Mouse (Mus musculus): ENCODE results near the gene Gfpt2. TPM values are rescaled to one million over a fixed set of nuclear protein-coding genes. Genes with fewer than 3 reads are reported as not detected.
"Not testable (repeated sequence)": the region's sequence is repeated elsewhere in the genome, so short reads cannot be mapped to it uniquely, and the experiment has no call there.

The Gfpt2 gene
- polyA plus RNA-seq, 1 experiment from 2014 or later, result 37.5 TPM

DNA sequence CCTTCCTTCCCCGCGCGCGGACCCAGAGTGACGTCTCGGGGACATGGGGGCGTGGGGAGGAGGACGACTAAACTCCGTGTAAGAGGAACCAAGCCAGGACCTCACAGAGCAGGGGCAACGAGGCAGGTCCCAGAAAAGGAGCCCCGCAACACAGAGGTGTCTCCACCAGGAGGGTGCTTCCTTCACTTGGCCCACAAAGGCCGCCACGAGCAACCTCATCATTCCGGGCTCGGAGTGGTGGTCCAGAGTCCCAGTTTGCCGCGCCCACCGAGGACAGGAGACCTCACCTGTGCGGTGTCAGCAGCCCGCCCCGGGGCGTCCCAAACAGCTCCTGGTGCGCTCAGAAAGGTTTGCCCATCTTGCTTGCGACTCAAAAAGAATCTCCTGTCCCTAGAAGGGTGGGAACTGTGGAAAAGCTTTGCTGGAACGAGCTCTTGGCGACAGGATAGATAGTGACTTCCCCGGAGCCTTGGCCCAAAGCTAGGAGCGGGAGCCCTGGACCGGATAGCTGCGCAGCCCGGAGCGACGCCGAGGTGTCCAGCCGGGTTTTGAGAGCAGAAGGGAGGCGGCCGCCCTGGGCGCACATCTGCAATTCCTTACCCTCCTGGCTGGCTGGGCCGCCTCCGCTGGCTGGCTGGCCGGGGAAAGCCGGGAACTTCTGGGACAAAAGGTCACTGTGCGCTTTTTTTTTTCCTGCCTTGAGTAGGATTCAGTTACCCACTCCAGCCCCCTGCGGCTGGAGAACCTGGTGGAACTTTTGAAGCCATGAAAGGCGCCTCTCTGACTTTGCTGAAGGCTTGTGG, 565 bp downstream of the Gfpt2 start:
- peak overlapping the region; percentile 91 for H3K27ac ChIP-seq

DNA sequence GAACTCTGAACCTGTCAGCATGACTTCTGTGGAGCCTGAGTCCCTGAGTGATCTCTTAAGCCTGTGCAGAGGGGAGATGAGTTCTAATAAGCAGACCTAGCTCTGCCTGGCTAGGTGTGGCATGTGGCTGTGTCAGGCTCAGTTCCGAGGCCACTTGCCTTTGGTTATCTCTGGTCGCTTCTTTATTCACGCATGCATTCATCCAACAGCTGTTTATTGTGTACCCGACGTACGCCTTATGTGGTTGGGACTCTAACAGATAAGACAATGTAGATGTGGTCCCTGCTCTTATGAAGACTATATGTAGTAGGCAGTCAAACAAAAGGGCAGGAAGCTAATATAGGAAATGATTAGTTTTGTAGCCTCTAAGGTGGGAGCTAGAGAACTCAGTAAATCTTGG, 5.0 kb downstream of the Gfpt2 start:
- WGBS, result 94% methylated on average over 6 of the region's 6 CpGs
- no peak overlapping the region for H3K27ac ChIP-seq
- ATAC-seq (ENCODE audit: insufficient number of reproducible peaks, insufficient read depth, low FRiP score, low TSS enrichment, low read depth), result no peak
- H3K27me3 ChIP-seq, result no peaks in the 10 kb centered on the region
- no peak overlapping the region for H3K4me3 ChIP-seq (replicated peaks)
- peaks cover 7% of the 10 kb centered on the region; the same call in 1 of the 2 replicates for H3K36me3 ChIP-seq
- H3K4me1 ChIP-seq (replicated peaks), result peaks cover 35% of the 10 kb centered on the region
- no peaks in the 10 kb centered on the region for H3K9me3 ChIP-seq
- no peak overlapping the region for H3K9ac ChIP-seq (replicated peaks)
- H3K4me2 ChIP-seq, result no peak overlapping the region

More for the DNA sequence above, 565 bp downstream of the Gfpt2 start:
- H3K4me1 ChIP-seq (replicated peaks), result peaks cover 30% of the 10 kb centered on the region
- peak; percentile 34 for ATAC-seq (ENCODE audit: insufficient number of reproducible peaks, insufficient read depth, low FRiP score, low TSS enrichment, low read depth)
- peaks cover 3% of the 10 kb centered on the region; the same call in 1 of the 2 replicates for H3K36me3 ChIP-seq
- under 1% methylated on average over 44 of the region's 45 CpGs for WGBS
- no peaks in the 10 kb centered on the region for H3K9me3 ChIP-seq
- H3K9ac ChIP-seq (replicated peaks), result peak overlapping the region; percentile 80
- no peaks in the 10 kb centered on the region for H3K27me3 ChIP-seq
- H3K4me3 ChIP-seq (replicated peaks), result peak overlapping the region; percentile 74
- H3K4me2 ChIP-seq, result peak overlapping the region; percentile 89

- WGBS, result 84% methylated on average over 4 of the region's 4 CpGs
- Histone ChIP-seq H3K4me2 (no peak overlapping the region), H3K4me3 (replicated peaks) (no peak overlapping the region), H3K9me3 (no peaks in the 10 kb centered on the region), H3K27ac (0 out of 2 replicates have a peak overlapping the region, but pooled peaks have one; percentile 4), H3K36me3 (peaks cover 17% of the 10 kb centered on the region), H3K9ac (replicated peaks) (no peak overlapping the region), H3K27me3 (no peaks in the 10 kb centered on the region), H3K4me1 (replicated peaks) (peaks cover 21% of the 10 kb centered on the region)
- no peak for ATAC-seq (ENCODE audit: insufficient number of reproducible peaks, insufficient read depth, low FRiP score, low TSS enrichment, low read depth)
Observed at GRCm38 (mm10) chr11:49801516-49801915, 7.5 kb downstream of the Gfpt2 start.

- Histone ChIP-seq H3K4me3 (replicated peaks) (no peak overlapping the region), H3K27me3 (no peaks in the 10 kb centered on the region), H3K9ac (replicated peaks) (no peak overlapping the region), H3K36me3 (peaks cover 28% of the 10 kb centered on the region), H3K4me1 (replicated peaks) (peaks cover 15% of the 10 kb centered on the region), H3K4me2 (no peak overlapping the region), H3K9me3 (no peaks in the 10 kb centered on the region), H3K27ac (no peak overlapping the region)
- WGBS, result 95% methylated on average over 4 of the region's 4 CpGs
- no peak for ATAC-seq (ENCODE audit: insufficient number of reproducible peaks, insufficient read depth, low FRiP score, low TSS enrichment, low read depth)
Observed at GRCm38 (mm10) chr11:49803801-49804200, 9.8 kb downstream of the Gfpt2 start.

DNA sequence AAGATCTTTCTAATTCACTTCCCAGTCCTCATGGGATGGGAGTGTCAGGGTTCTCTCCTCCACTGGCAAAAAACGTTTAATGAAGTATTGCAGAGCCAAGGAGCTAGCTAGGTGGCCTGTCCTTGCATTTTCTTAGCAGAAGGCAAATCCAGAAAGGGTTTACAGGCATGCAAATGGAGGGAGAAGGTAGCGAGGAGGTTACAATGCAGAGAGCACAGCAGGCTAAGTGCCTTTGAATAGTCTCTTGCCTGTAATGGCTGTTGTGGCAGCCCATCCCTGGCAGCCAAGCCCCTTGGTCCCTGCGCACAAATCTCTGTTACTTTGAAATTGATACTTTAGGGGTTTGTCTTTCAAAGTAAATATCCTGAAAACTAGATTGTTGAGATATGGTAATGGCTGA, 12.2 kb downstream of the Gfpt2 start:
- H3K36me3 ChIP-seq, result peaks cover 51% of the 10 kb centered on the region
- no peak overlapping the region for H3K4me2 ChIP-seq
- no peaks in the 10 kb centered on the region for H3K9me3 ChIP-seq
- no peak overlapping the region for H3K27ac ChIP-seq
- no peak for ATAC-seq (ENCODE audit: insufficient number of reproducible peaks, insufficient read depth, low FRiP score, low TSS enrichment, low read depth)
- H3K9ac ChIP-seq (replicated peaks), result no peak overlapping the region
- WGBS, result 42% methylated on average over 3 of the region's 3 CpGs
- no peaks in the 10 kb centered on the region for H3K27me3 ChIP-seq
- no peak overlapping the region for H3K4me3 ChIP-seq (replicated peaks)
- 0 out of 2 replicates have a peak, but pooled peaks cover 3% of the 10 kb centered on the region for H3K4me1 ChIP-seq (replicated peaks)

GRCm38 (mm10) chr11:49808946-49809345, 15.0 kb downstream of the Gfpt2 start:
- H3K36me3 ChIP-seq, result peaks cover 75% of the 10 kb centered on the region
- ATAC-seq (ENCODE audit: insufficient number of reproducible peaks, insufficient read depth, low FRiP score, low TSS enrichment, low read depth), result no peak
- H3K27ac ChIP-seq, result no peak overlapping the region
- H3K9ac ChIP-seq (replicated peaks), result no peak overlapping the region
- no peaks in the 10 kb centered on the region for H3K27me3 ChIP-seq
- WGBS, result 94% methylated on average over 9 of the region's 9 CpGs
- no peaks in the 10 kb centered on the region for H3K4me1 ChIP-seq (replicated peaks)
- H3K9me3 ChIP-seq, result no peaks in the 10 kb centered on the region
- H3K4me2 ChIP-seq, result no peak overlapping the region
- H3K4me3 ChIP-seq (replicated peaks), result no peak overlapping the region

- H3K27me3 ChIP-seq; H3K4me1 ChIP-seq (replicated peaks); H3K9me3 ChIP-seq; H3K4me3 ChIP-seq (replicated peaks); H3K4me2 ChIP-seq; ATAC-seq (ENCODE audit: insufficient number of reproducible peaks, insufficient read depth, low FRiP score, low TSS enrichment, low read depth); H3K9ac ChIP-seq (replicated peaks); H3K27ac ChIP-seq: not testable (repeated sequence)
- peaks cover 90% of the 10 kb centered on the region for H3K36me3 ChIP-seq
- 88% methylated on average over 7 of the region's 7 CpGs for WGBS
Observed at GRCm38 (mm10) chr11:49810696-49811095, 16.7 kb downstream of the Gfpt2 start.

DNA sequence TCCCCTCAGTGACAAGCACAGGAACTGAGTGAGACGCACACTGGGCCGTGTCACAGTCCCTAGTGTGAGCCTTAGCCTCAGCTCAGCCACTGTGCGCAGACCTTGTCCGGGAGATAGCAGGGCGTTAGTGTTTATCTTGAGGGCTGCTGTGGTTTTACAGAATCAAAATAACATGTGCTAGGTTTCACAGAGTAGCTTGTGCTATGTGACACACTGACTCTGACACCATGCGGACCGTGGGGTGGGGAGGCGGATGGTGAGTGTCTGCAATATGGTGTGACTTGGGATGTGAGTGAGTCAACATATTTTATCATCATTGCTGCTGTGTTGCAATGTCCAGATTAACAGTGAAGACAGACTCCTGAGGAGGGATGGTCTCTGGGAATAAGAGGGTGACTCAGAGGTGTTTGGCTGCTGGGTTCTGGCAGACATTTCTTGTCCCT, 17.1 kb downstream of the Gfpt2 start:
- Histone ChIP-seq H3K4me3 (replicated peaks) (no peak overlapping the region), H3K4me2 (no peak overlapping the region), H3K36me3 (peaks cover 90% of the 10 kb centered on the region), H3K27ac (no peak overlapping the region), H3K9me3 (no peaks in the 10 kb centered on the region), H3K9ac (replicated peaks) (no peak overlapping the region), H3K27me3 (no peaks in the 10 kb centered on the region), H3K4me1 (replicated peaks) (no peaks in the 10 kb centered on the region)
- 94% methylated on average over 8 of the region's 8 CpGs for WGBS
- ATAC-seq (ENCODE audit: insufficient number of reproducible peaks, insufficient read depth, low FRiP score, low TSS enrichment, low read depth), result no peak

GRCm38 (mm10) chr11:49811879-49812278, 17.9 kb downstream of the Gfpt2 start:
- H3K9me3 ChIP-seq, result no peaks in the 10 kb centered on the region
- no peak overlapping the region for H3K9ac ChIP-seq (replicated peaks)
- H3K27ac ChIP-seq, result no peak overlapping the region
- H3K4me3 ChIP-seq (replicated peaks), result no peak overlapping the region
- H3K4me2 ChIP-seq, result no peak overlapping the region
- ATAC-seq (ENCODE audit: insufficient number of reproducible peaks, insufficient read depth, low FRiP score, low TSS enrichment, low read depth), result no peak
- WGBS, result 91% methylated on average over 8 of the region's 8 CpGs
- peaks cover 93% of the 10 kb centered on the region for H3K36me3 ChIP-seq
- no peaks in the 10 kb centered on the region for H3K27me3 ChIP-seq
- H3K4me1 ChIP-seq (replicated peaks), result no peaks in the 10 kb centered on the region

- no peaks in the 10 kb centered on the region for H3K9me3 ChIP-seq
- H3K4me1 ChIP-seq (replicated peaks), result no peaks in the 10 kb centered on the region
- no peak for ATAC-seq (ENCODE audit: insufficient number of reproducible peaks, insufficient read depth, low FRiP score, low TSS enrichment, low read depth)
- H3K4me3 ChIP-seq (replicated peaks), result no peak overlapping the region
- no peak overlapping the region for H3K4me2 ChIP-seq
- peaks cover 95% of the 10 kb centered on the region for H3K36me3 ChIP-seq
- no peak overlapping the region for H3K9ac ChIP-seq (replicated peaks)
- no peaks in the 10 kb centered on the region for H3K27me3 ChIP-seq
- H3K27ac ChIP-seq, result no peak overlapping the region
- WGBS, result 93% methylated on average over 15 of the region's 15 CpGs
Observed at GRCm38 (mm10) chr11:49818869-49819566, 25.0 kb downstream of the Gfpt2 start.

DNA sequence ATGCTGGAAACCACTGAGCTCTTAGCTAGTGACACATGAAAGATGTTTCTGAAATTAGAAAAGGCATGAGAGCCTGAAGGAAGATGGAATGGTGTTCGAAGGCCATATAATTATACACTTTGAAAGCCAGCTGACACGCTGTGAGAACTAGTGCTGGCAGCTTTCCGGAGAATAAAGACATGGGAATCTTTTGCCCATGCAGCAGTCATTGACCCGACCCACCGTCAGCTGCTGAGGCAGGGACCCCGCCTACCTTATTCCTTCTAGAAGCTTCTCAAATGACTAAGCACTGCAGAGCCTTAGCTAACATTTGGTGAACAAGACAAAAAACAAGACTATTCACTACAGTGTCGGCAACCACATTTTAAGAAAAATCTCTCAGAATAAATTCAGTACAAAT, 25.7 kb downstream of the Gfpt2 start:
- H3K4me1 ChIP-seq (replicated peaks), result no peaks in the 10 kb centered on the region
- H3K27ac ChIP-seq, result no peak overlapping the region
- 88% methylated on average over 7 of the region's 7 CpGs for WGBS
- no peak for ATAC-seq (ENCODE audit: insufficient number of reproducible peaks, insufficient read depth, low FRiP score, low TSS enrichment, low read depth)
- H3K27me3 ChIP-seq, result no peaks in the 10 kb centered on the region
- H3K36me3 ChIP-seq, result peaks cover 96% of the 10 kb centered on the region
- H3K4me2 ChIP-seq, result no peak overlapping the region
- no peak overlapping the region for H3K9ac ChIP-seq (replicated peaks)
- H3K9me3 ChIP-seq, result no peaks in the 10 kb centered on the region
- no peak overlapping the region for H3K4me3 ChIP-seq (replicated peaks)
